Mouse (Mus musculus): ENCODE data around the gene Gnptab. TPM values are rescaled to one million over a fixed set of nuclear protein-coding genes. Genes with fewer than 3 reads are reported as not detected.

Gnptab gene
- polyA plus RNA-seq, 1 experiment = 41.2 TPM

GRCm38 (mm10) chr10:88350687-88351086 is 28.2 kb upstream of the Gnptab start:
- no peak for TF ChIP-seq CTCF (IDR thresholded peaks at IDR 0.05; ENCODE audit: borderline replicate concordance, insufficient read depth, low read depth, low read length)
- no peaks in the 10 kb centered on the region for H3K27me3 ChIP-seq (ENCODE audit: control insufficient read depth, insufficient read depth, low read length)
- no peak overlapping the region for H3K27ac ChIP-seq (ENCODE audit: insufficient read depth, low read length)
- DNase-seq = no peak
- 51% methylated on average over 2 of the region's 2 CpGs for WGBS
- no peaks in the 10 kb centered on the region for H3K4me1 ChIP-seq (ENCODE audit: control insufficient read depth, insufficient read depth, low read length)
- H3K4me3 ChIP-seq (replicated peaks; ENCODE audit: insufficient read depth, low read depth, low read length) = no peak overlapping the region

GRCm38 (mm10) chr10:88351411-88352103 is 27.4 kb upstream of the Gnptab start:
- no peaks in the 10 kb centered on the region; the same call in 1 of the 2 replicates for H3K27me3 ChIP-seq (ENCODE audit: control insufficient read depth, insufficient read depth, low read length)
- no peak overlapping the region for H3K4me3 ChIP-seq (replicated peaks; ENCODE audit: insufficient read depth, low read depth, low read length)
- TF ChIP-seq POLR2A (IDR thresholded peaks at IDR 0.05; ENCODE audit: borderline replicate concordance, insufficient read depth, low read length) = no peak
- TF ChIP-seq CTCF (IDR thresholded peaks at IDR 0.05; ENCODE audit: borderline replicate concordance, insufficient read depth, low read depth, low read length) = no peak
- H3K4me1 ChIP-seq (ENCODE audit: control insufficient read depth, insufficient read depth, low read length) = peaks cover under 1% of the 10 kb centered on the region; the same call in 1 of the 2 replicates
- WGBS = 78% methylated on average over 5 of the region's 5 CpGs
- no peak overlapping the region for H3K27ac ChIP-seq (ENCODE audit: insufficient read depth, low read length)
- DNase-seq = no peak

- no peak overlapping the region for H3K4me3 ChIP-seq (replicated peaks; ENCODE audit: insufficient read depth, low read depth, low read length)
- H3K27me3 ChIP-seq (ENCODE audit: control insufficient read depth, insufficient read depth, low read length) = no peaks in the 10 kb centered on the region; the same call in 1 of the 2 replicates
- no peak overlapping the region for H3K27ac ChIP-seq (ENCODE audit: insufficient read depth, low read length)
- H3K4me1 ChIP-seq (ENCODE audit: control insufficient read depth, insufficient read depth, low read length) = peaks cover 5% of the 10 kb centered on the region; the same call in 1 of the 2 replicates
- TF ChIP-seq CTCF (IDR thresholded peaks at IDR 0.05; ENCODE audit: borderline replicate concordance, insufficient read depth, low read depth, low read length) (no peak), POLR2A (IDR thresholded peaks at IDR 0.05; ENCODE audit: borderline replicate concordance, insufficient read depth, low read length) (no peak)
- WGBS = 94% methylated on average over 2 of the region's 2 CpGs
- no peak for DNase-seq
Observed at GRCm38 (mm10) chr10:88352549-88352948, 26.4 kb upstream of the Gnptab start.

- 90% methylated on average over 5 of the region's 5 CpGs for WGBS
- H3K27ac ChIP-seq (ENCODE audit: insufficient read depth, low read length) = no peak overlapping the region
- peaks cover 5% of the 10 kb centered on the region; the same call in 1 of the 2 replicates for H3K4me1 ChIP-seq (ENCODE audit: control insufficient read depth, insufficient read depth, low read length)
- no peak for DNase-seq
- H3K4me3 ChIP-seq (replicated peaks; ENCODE audit: insufficient read depth, low read depth, low read length) = no peak overlapping the region
- no peaks in the 10 kb centered on the region; the same call in 1 of the 2 replicates for H3K27me3 ChIP-seq (ENCODE audit: control insufficient read depth, insufficient read depth, low read length)
- TF ChIP-seq POLR2A (IDR thresholded peaks at IDR 0.05; ENCODE audit: borderline replicate concordance, insufficient read depth, low read length) (no peak), CTCF (IDR thresholded peaks at IDR 0.05; ENCODE audit: borderline replicate concordance, insufficient read depth, low read depth, low read length) (no peak)
Observed at GRCm38 (mm10) chr10:88354599-88354998, 24.3 kb upstream of the Gnptab start.

- Histone ChIP-seq H3K4me3 (replicated peaks; ENCODE audit: insufficient read depth, low read depth, low read length) (peak overlapping the region; percentile 63), H3K27me3 (ENCODE audit: control insufficient read depth, insufficient read depth, low read length) (no peaks in the 10 kb centered on the region; the same call in 1 of the 2 replicates), H3K4me1 (ENCODE audit: control insufficient read depth, insufficient read depth, low read length) (peaks cover 5% of the 10 kb centered on the region; the same call in 1 of the 2 replicates), H3K27ac (ENCODE audit: insufficient read depth, low read length) (no peak overlapping the region)
- WGBS = 10% methylated on average over 21 of the region's 21 CpGs
- DNase-seq = no peak
- TF ChIP-seq POLR2A (IDR thresholded peaks at IDR 0.05; ENCODE audit: borderline replicate concordance, insufficient read depth, low read length) (no peak), CTCF (IDR thresholded peaks at IDR 0.05; ENCODE audit: borderline replicate concordance, insufficient read depth, low read depth, low read length) (no peak)
Observed at GRCm38 (mm10) chr10:88356114-88356982, 22.6 kb upstream of the Gnptab start.

GRCm38 (mm10) chr10:88356983-88357559 is 21.9 kb upstream of the Gnptab start:
- peak overlapping the region; percentile 63 for H3K4me3 ChIP-seq (replicated peaks; ENCODE audit: insufficient read depth, low read depth, low read length)
- peaks cover 5% of the 10 kb centered on the region; the same call in 1 of the 2 replicates for H3K4me1 ChIP-seq (ENCODE audit: control insufficient read depth, insufficient read depth, low read length)
- H3K27me3 ChIP-seq (ENCODE audit: control insufficient read depth, insufficient read depth, low read length) = no peaks in the 10 kb centered on the region; the same call in 1 of the 2 replicates
- no peak for TF ChIP-seq CTCF (IDR thresholded peaks at IDR 0.05; ENCODE audit: borderline replicate concordance, insufficient read depth, low read depth, low read length)
- no peak for TF ChIP-seq POLR2A (IDR thresholded peaks at IDR 0.05; ENCODE audit: borderline replicate concordance, insufficient read depth, low read length)
- H3K27ac ChIP-seq (ENCODE audit: insufficient read depth, low read length) = no peak overlapping the region
- peak; percentile 27 for DNase-seq
- WGBS = 2% methylated on average over 41 of the region's 47 CpGs

- Histone ChIP-seq H3K4me1 (ENCODE audit: control insufficient read depth, insufficient read depth, low read length) (peaks cover 3% of the 10 kb centered on the region; the same call in 1 of the 2 replicates), H3K27ac (ENCODE audit: insufficient read depth, low read length) (no peak overlapping the region), H3K4me3 (replicated peaks; ENCODE audit: insufficient read depth, low read depth, low read length) (no peak overlapping the region), H3K27me3 (ENCODE audit: control insufficient read depth, insufficient read depth, low read length) (no peaks in the 10 kb centered on the region)
- 67% methylated on average over 1 of the region's 1 CpGs for WGBS
- no peak for DNase-seq
- TF ChIP-seq CTCF (IDR thresholded peaks at IDR 0.05; ENCODE audit: borderline replicate concordance, insufficient read depth, low read depth, low read length) (no peak), POLR2A (IDR thresholded peaks at IDR 0.05; ENCODE audit: borderline replicate concordance, insufficient read depth, low read length) (no peak)
Observed at GRCm38 (mm10) chr10:88362218-88362617, 16.7 kb upstream of the Gnptab start.

All from cerebellum, adult 2 months (tissue).